Mouse (Mus musculus): ENCODE measurements around the gene Olfr1420.

Gene Olfr1420

DNA sequence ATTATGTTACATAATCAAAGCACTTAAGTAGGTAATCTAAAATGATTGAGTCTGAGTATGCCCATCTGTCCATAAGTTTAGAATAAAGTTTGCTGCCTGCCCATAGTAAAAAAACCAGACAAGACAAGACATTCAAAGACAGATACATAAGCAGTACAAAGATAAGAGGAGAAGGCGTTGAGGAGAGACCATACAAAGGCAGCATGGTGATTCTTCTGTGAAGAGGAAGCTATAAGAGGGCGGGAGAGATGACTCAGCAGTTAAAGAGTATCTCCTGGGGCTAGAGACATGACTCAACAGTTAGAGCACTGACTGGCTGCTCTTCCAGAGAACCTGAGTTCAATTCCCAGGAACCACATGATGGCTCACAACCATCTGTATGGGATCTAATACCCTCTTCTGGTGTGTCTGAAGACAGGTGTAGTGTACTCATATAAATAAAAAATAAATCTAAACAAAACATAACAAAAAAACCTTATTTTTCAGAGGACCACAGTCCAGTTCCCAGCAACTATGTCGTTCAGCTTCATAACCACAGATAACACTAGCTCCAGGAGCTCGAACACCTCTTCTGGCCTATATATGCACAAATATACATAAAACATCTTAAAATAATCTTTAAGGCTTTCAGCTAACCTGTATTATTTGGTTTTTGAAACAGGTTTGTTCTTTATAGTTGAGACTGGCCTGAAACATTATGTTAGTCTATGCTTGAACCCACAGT, 41.8 kb downstream of the Olfr1420 start:
- ChIA-PET POLR2A (interaction anchor here in 3 of 4 experiments (0.6 to 3.9 kb wide), 20 partner anchors 8 to 121 kb away, joined by 3 to 44 read pairs (median 3); partner anchors contain the start of genes Osbp (in 2 of the 3), Patl1 (in 2 of the 3) and Stx3 (in 1 of the 3)), CTCF (no interaction called here)

DNA sequence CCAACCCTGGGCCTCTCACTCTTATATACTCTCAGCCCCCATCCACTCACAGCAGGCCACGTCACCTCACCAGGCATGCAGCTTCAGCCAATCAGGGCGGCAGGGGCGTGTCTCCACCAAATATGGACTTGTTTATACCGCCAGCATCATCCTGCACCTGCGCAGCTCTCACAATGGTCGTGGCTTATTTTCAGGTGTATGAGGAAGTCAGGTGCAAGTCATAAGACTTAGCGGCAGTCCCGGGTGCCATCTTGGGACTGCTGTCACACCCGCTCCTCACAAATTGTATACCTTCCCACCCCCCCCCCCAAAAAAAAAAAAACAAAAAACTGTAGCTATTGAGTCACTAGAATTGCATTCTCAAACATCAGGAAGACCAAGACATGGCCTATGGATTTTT, 60.1 kb downstream of the Olfr1420 start:
- CTCF ChIA-PET, result interaction anchor here in 2 of 4 experiments (0.6 to 1.1 kb wide), 2 partner anchors 8 to 19 kb away, joined by 4 to 6 read pairs; no protein-coding TSS in a partner anchor
- POLR2A ChIA-PET, result interaction anchor here (0.6 to 2.6 kb wide), 27 partner anchors 9 to 1032 kb away, joined by 3 to 34 read pairs (median 3); partner anchors contain the start of genes Osbp (in 3 of the 4), Patl1 (in 2 of the 4) and Stx3 (in 1 of the 4)
